Mouse (Mus musculus): ENCODE results near the gene Psip1.

Gene Psip1

DNA sequence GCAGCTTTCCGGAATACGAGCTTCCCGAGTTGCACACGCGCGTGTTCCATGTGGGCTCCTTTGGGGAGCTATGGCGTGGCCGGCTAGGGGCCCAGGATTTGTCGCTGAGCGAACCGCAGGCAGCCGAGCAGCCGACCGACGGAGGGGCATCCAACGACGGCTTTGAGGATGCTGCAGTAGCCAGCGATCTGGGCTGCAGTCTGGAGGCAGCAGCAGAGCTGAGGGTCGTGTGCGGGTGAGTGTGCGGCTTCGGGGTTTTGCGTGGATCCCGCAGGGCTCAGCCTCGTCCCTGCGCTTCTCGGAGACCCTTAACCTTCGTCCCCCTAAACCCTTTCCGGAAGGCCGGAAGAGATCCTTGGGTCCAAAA lies 68.5 kb downstream of the Psip1 start:
- DNase-seq (ENCODE audit: low spot score), result no peak

DNA sequence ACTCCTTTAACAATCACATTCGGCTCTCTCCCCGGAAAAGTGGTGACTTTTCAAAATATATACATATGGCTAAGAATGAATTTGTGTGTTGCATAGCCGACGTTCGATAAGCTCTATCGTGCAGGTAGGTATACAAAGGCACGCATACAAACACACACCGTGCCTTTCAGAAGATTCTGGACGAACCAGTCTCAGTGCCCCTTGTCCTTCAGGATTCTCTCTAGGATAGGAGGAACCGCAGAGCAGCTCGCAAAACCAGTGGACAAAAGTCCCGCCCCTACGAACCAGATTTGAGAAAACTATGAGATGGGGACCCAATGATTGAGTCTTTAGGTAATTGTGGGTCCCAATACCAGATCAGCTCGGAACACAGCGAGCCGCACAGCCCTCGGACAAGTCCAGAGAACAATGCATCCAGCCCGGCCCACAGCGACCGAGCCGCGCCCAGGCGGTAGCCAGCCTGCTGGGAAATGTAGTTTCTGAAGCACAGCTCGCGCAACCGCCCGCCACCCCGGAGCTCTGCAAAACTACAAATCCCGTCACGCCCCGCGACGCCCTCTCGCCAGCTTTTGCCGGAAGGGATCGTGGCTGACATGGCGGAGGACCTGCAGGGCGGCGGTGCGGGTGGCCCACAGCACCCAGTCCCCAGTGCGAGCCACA lies 69.0 kb downstream of the Psip1 start, which contains the start of gene Snapc3:
Snapc3 (plus strand) TSS at position 565 of the 660 bp plus-strand sequence.
- DNase-seq (ENCODE audit: low spot score), result peak; percentile 93

DNA sequence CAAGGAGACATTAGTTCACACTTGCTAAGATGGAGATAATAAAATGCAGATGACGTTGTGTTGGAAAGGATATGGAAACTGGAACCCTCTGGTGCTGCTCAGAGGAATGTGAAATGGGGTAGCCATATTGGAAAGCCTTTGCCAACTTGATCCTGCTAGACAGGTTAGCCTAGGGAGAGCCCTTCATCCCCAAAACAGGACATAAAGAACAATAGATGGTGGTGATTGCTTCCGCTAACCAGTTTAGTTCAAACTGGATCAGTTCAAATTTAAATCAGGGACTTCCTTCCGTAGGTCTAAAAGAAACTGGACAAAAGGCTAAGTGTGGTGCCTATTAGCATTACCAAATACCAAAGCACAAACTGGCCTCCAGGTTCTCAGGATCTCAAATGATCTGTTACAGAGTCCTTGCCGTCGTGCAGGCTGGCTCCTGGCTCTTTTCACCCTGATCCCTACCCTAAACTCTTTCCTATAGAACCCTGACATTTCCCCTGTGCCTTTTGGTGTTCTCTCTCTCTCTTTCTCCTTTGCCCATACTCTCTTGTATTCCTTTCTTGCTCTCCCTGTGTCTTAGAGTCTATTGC lies 71.9 kb downstream of the Psip1 start:
- DNase-seq (ENCODE audit: low spot score), result no peak

DNA sequence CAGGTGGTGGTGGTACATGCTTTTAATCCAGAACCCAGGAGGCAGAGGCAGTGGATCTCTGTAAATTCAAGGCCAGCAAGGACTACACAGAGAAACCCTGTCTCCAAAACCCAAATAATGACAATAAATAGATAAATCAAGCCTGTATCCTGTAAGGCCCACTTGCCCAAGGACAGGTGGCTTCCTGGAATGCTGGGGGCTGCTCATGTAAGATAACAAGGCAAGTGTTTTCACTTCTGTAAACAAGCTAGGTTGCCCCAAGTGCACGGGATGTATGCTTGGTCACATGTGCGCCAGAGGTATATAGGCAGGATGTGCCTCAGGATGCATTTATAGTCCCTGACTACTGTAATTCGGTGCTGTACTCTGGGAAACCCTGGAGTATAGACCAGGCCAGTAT lies 74.2 kb downstream of the Psip1 start:
- no peak for DNase-seq (ENCODE audit: low spot score)

DNA sequence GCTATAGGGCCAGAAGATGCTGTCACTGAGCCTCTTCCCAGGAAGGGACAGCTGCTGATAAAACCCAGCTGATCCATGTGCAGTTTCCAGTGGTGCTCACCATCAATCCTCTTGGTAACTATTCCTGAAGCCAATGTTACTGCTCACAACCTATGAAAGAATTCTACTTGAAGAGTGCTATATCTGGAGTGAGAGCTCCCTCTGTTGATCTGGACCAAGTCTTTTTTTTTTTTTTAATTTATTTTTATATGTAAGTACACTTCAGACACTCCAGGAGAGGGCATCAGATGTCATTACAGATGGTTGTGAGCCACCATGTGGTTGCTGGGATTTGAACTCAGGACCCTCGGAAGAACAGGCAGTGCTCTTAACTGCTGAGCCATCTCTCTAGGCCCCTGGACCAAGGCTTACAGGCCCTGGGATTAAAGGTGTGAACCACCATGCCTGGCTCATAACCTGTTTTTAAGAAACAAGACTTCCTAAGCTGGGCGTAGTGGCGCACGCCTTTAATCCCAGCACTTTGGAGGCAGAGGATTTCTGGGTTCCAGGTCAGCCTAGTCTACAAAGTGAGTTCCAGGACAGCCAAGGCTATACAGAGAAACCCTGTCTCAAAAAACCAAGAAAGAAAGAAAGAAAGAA lies 76.3 kb downstream of the Psip1 start:
- DNase-seq (ENCODE audit: low spot score), result no peak

DNA sequence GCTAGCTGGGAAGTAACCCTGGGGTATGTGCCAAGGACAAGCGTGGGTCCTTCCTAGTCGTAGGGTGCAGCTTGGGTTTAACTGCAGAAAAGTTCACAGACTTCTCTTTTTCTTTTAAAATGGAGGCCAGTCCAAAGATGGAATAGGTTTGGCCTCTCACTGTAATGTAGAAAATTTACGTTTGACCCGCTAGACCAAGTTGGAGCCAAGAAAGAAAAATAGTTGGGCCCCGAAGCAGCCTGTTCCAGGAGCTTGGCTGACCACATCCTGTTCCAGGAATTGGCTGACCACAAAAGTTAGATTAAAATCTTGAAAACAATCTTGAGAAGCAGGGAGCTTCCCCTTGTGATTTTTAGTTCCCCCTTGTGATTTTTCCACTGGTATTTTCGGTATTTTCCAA lies 78.6 kb downstream of the Psip1 start:
- DNase-seq (ENCODE audit: low spot score), result no peak
